Mouse (Mus musculus): ENCODE results near the gene Ing2. TPM values are rescaled to one million over a fixed set of nuclear protein-coding genes. Genes with fewer than 3 reads are reported as not detected.
A peak's percentile ranks its signal among the peaks of the same experiment; 100 is the strongest.

Ing2 gene
- 0.36 and 0.55 TPM in 2 replicates for polyA plus RNA-seq (2012)

DNA sequence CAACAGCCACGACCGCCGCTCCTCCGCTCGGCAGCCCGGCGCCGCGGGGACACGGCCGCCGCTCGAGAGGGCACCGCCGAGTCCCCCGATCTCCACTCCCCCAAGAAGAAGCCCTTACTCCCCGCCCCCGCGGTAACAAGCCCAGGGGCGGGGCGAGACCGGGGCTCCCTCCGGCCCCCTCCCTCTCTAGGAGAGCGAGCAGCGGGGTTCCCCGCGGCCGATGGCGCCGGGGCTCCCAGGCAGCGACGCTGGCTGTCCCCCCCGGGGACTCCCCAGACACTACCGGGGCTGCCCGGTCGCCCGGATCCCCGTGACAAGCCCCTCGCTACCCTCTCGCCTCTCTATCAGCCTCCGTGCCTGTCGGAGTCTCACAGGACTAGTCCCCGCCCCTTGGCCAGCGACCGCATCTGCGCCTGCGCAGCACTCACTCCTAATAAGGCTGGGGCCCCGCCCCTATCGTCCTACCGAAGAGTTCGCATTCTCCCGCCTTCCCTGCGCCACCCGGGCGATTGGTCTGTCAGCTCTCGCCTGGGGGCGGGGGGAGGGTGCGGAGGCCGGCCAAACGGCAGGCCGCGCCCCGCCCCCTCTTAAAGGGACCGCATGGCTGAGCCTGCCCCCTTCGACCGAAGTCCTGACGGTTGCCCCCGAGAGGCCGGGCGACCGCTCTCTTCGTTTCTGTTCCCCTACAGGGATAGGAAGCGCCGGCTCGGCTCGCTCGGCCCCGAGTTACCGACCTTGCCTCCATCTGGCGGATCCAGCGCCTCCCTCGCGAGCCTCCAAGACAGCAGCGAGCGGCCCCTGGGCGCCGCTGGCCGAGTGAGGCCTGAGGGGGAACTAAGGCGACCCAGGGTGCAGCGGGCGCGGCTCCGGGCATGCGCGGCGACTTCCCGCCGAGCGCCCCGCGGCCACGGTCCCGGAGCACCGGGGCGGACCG lies at the start of gene Ing2:
Gene Ing2 (minus strand): TSS at position 780 of the 934 bp plus-strand sequence.
- H3K27me3 ChIP-seq (ENCODE audit: control insufficient read depth) = no peaks in the 10 kb centered on the region
- peaks cover 37% of the 10 kb centered on the region for H3K4me1 ChIP-seq (ENCODE audit: control insufficient read depth)
- no peak for TF ChIP-seq TAL1 (IDR thresholded peaks at IDR 0.05; ENCODE audit: low read length)
- TF ChIP-seq GATA1 (IDR thresholded peaks at IDR 0.05; ENCODE audit: low read length) = no peak
- H3K36me3 ChIP-seq (ENCODE audit: control insufficient read depth) = peaks cover 5% of the 10 kb centered on the region
- H3K9me3 ChIP-seq (ENCODE audit: control insufficient read depth, low read length) = 0 out of 2 replicates have a peak, but pooled peaks cover 2% of the 10 kb centered on the region
- peak within 1 kb of the TSS; percentile 90 for H3K4me3 ChIP-seq (replicated peaks)

DNA sequence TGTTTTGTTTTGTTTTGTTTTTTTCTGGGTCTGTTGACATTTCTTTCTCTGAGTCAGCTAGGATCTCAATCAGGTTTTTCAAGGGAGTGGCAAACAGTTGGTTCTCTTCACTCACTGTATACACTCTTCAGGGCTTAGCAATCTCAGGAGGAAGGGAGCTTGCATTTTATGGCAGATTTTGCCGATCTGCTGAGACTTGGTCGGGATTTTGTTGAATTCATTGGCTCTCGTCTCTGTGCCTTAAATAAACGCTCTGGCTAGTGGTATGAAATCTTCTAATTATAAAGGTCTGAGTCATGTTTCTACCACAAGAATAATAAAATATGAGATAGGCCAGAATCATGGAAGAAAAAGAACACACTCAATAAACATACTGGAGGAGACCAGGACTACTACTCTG lies 46.3 kb upstream of the Ing2 start:
- Histone ChIP-seq H3K4me3 (replicated peaks) (no peak overlapping the region), H3K36me3 (ENCODE audit: control insufficient read depth) (no peaks in the 10 kb centered on the region), H3K4me1 (ENCODE audit: control insufficient read depth) (no peaks in the 10 kb centered on the region), H3K9me3 (ENCODE audit: control insufficient read depth, low read length) (no peaks in the 10 kb centered on the region), H3K27me3 (ENCODE audit: control insufficient read depth) (no peaks in the 10 kb centered on the region; the same call in 1 of the 2 replicates)
- TF ChIP-seq TAL1 (IDR thresholded peaks at IDR 0.05; ENCODE audit: low read length) = no peak
- no peak for TF ChIP-seq GATA1 (IDR thresholded peaks at IDR 0.05; ENCODE audit: low read length)

DNA sequence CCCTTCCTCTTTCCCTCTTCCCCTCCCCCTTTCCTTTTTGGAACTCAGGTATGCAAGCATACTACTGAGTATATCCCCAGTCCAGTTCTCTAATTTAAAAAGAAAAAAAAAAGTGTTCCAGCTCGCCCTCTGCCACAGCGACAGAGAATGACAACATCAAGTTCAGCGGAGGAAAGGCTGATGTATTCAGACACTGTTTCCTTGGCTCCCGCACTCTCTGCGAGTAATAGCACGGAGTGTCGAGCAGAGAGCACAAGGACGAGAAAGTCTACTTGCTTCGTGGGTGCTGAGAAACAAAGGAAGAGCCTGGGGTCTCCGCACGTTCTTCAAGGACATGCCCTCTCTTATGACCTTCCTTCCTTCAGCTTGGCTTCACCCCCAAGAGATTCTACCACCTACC lies 43.3 kb upstream of the Ing2 start:
- Histone ChIP-seq H3K27me3 (ENCODE audit: control insufficient read depth) (no peaks in the 10 kb centered on the region; the same call in 1 of the 2 replicates), H3K9me3 (ENCODE audit: control insufficient read depth, low read length) (no peaks in the 10 kb centered on the region), H3K36me3 (ENCODE audit: control insufficient read depth) (no peaks in the 10 kb centered on the region), H3K4me3 (replicated peaks) (no peak overlapping the region), H3K4me1 (ENCODE audit: control insufficient read depth) (peaks cover 10% of the 10 kb centered on the region)
- TF ChIP-seq GATA1 (IDR thresholded peaks at IDR 0.05; ENCODE audit: low read length) (no peak), TAL1 (IDR thresholded peaks at IDR 0.05; ENCODE audit: low read length) (no peak)

DNA sequence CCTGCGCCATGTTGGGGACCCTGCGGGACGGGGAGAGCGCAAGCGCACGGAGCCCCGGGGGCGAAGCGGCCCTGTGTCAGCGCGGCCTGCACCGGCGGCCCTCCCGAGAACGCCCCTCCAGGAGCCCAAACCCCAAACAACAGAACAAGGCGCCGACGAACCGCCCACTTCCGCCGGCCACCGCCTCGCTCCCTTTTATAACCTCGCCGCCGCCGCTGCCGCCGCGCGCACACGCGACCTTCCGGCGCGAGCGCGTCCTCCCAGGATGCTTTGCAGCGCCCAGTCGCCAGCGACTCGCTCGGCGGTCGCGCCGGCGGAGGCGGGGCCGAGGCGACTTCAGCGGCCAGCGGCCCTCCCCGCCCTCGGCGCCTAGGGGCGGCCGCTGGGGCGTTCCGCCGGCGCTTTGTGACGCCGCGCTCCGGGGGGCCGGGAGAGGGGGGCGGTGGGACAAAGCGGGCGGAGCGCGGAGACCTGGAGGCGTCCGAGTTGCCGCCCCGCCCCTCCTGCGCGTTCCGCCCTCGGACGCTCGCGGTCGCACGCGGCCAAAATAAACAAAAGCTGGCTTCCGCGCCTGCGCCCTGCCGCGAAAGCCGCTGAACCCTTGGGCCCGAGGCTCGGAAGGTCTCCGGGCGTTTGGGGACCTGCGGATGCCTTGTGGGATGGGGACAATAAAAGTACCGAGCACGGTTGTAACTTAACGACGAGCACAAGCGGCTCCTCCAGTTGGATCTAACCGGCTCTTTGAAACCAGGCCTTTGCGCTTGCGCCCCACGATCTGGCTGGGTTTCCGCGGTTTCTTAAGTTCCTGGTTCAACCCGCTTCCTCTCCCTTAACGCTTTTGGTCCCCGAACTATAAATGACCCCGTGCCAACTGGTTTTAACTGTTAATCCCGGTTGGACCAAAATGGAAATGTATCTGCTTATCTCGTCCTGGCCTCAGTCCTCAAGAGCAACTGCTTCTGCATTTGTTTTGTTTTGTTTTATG lies 38.7 kb upstream of the Ing2 start, which contains the start of gene Cdkn2aip:
Gene Cdkn2aip (minus strand): TSS at position 172 of the 985 bp plus-strand sequence.
- Histone ChIP-seq H3K36me3 (ENCODE audit: control insufficient read depth) (peaks cover 30% of the 10 kb centered on the region), H3K9me3 (ENCODE audit: control insufficient read depth, low read length) (no peaks in the 10 kb centered on the region), H3K4me1 (ENCODE audit: control insufficient read depth) (peaks cover 32% of the 10 kb centered on the region), H3K27me3 (ENCODE audit: control insufficient read depth) (no peaks in the 10 kb centered on the region; the same call in 1 of the 2 replicates), H3K4me3 (replicated peaks) (peak within 1 kb of the TSS; percentile 100)
- no peak for TF ChIP-seq GATA1 (IDR thresholded peaks at IDR 0.05; ENCODE audit: low read length)
- no peak for TF ChIP-seq TAL1 (IDR thresholded peaks at IDR 0.05; ENCODE audit: low read length)

DNA sequence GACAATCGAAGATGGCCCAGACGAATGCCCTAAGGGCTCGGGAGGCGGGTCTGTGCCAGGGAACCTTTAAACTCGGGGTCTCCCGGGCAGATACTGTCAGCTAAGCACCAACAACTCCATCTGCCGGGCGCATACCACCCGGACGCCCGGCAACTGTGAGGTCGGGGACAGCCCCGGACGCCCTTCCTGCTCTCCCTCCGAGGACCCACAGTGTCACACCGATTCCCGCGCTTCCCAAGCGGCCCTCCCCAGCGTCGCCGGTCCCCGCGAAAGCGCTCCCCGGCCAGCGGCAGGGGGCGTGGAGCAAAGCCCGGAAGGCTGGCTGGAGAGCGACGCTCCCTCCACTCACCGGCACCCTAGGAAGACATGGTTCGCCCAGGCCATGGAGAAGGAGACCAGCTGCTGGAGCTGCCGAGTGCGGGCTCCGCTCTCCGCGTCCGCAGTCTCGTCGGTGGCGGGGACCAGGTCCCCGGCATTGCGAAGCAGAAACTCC lies 37.9 kb upstream of the Ing2 start:
- H3K4me1 ChIP-seq (ENCODE audit: control insufficient read depth) = peaks cover 32% of the 10 kb centered on the region
- peak overlapping the region; percentile 100 for H3K4me3 ChIP-seq (replicated peaks)
- TF ChIP-seq GATA1 (IDR thresholded peaks at IDR 0.05; ENCODE audit: low read length) (no peak), TAL1 (IDR thresholded peaks at IDR 0.05; ENCODE audit: low read length) (no peak)
- no peaks in the 10 kb centered on the region for H3K27me3 ChIP-seq (ENCODE audit: control insufficient read depth)
- H3K36me3 ChIP-seq (ENCODE audit: control insufficient read depth) = peaks cover 38% of the 10 kb centered on the region
- no peaks in the 10 kb centered on the region for H3K9me3 ChIP-seq (ENCODE audit: control insufficient read depth, low read length)

DNA sequence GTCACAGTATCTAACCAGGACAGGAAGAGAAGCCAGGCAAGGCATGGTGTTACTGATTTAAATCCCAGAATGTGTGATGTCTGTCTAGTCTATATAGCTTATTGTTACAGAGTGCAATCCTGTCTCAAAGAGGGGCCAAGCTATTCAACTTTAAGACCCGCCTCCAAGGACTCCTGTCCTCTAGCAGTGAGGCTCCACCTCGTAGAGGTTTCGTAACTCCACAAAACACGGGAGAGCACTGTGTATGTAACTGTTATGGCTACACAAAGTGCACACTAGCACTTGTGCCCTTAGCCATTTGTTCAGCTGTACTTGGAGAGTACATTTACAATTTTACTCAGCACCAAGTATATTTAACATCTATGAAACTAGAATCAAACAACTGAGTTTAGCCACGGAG lies 32.8 kb upstream of the Ing2 start:
- TF ChIP-seq TAL1 (IDR thresholded peaks at IDR 0.05; ENCODE audit: low read length) (no peak), GATA1 (IDR thresholded peaks at IDR 0.05; ENCODE audit: low read length) (no peak)
- H3K36me3 ChIP-seq (ENCODE audit: control insufficient read depth) = peaks cover 67% of the 10 kb centered on the region
- no peaks in the 10 kb centered on the region for H3K9me3 ChIP-seq (ENCODE audit: control insufficient read depth, low read length)
- no peaks in the 10 kb centered on the region for H3K27me3 ChIP-seq (ENCODE audit: control insufficient read depth)
- peaks cover 24% of the 10 kb centered on the region for H3K4me1 ChIP-seq (ENCODE audit: control insufficient read depth)
- no peak overlapping the region for H3K4me3 ChIP-seq (replicated peaks)

DNA sequence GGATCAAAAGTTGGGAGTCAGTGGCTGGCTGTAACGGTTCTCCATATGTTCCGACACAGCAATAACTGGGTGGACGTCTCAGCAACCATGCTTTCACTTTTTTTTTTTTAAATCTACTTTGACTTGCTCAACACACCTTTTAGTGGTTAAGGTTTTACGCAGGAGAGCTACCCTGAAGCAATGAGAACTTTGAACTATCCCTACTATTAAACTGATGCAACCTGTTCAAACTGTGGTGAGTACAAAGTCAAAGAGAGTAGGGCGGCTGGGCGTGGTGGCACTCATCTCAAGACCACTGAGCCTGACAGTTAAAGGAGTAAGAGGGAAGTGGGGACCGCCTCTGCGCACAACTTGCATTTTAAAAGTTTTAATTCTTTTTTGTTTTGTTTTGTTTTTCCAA lies 31.4 kb upstream of the Ing2 start:
- Histone ChIP-seq H3K4me3 (replicated peaks) (no peak overlapping the region), H3K4me1 (ENCODE audit: control insufficient read depth) (peaks cover 13% of the 10 kb centered on the region), H3K36me3 (ENCODE audit: control insufficient read depth) (peaks cover 61% of the 10 kb centered on the region), H3K9me3 (ENCODE audit: control insufficient read depth, low read length) (no peaks in the 10 kb centered on the region), H3K27me3 (ENCODE audit: control insufficient read depth) (no peaks in the 10 kb centered on the region)
- TF ChIP-seq TAL1 (IDR thresholded peaks at IDR 0.05; ENCODE audit: low read length) (no peak), GATA1 (IDR thresholded peaks at IDR 0.05; ENCODE audit: low read length) (no peak)

DNA sequence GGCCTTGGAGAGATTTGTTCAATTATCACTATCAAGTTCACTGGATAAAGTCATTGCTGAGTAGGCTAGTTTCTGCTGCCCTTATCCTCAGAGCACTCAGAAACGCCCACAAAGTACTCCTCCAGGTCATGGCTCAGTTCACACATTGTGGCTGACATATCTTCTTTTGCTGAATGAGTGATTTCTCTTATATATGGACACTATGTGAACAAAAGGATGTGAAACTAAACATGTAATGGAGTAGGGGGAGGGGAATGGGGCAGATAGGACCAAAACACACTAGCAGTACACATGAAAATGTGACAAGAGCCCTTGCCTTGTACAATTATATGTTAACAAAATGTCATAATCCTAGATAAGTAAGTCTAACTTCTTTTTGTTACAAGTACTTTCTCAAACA lies 27.0 kb upstream of the Ing2 start:
- Histone ChIP-seq H3K36me3 (ENCODE audit: control insufficient read depth) (peaks cover 21% of the 10 kb centered on the region), H3K27me3 (ENCODE audit: control insufficient read depth) (no peaks in the 10 kb centered on the region), H3K9me3 (ENCODE audit: control insufficient read depth, low read length) (0 out of 2 replicates have a peak, but pooled peaks cover 3% of the 10 kb centered on the region), H3K4me3 (replicated peaks) (no peak overlapping the region), H3K4me1 (ENCODE audit: control insufficient read depth) (no peaks in the 10 kb centered on the region)
- TF ChIP-seq GATA1 (IDR thresholded peaks at IDR 0.05; ENCODE audit: low read length) (no peak), TAL1 (IDR thresholded peaks at IDR 0.05; ENCODE audit: low read length) (no peak)
